Mouse (Mus musculus): Measurements from ENCODE around the gene Plxnb2. TPM values are rescaled to one million over a fixed set of nuclear protein-coding genes. Genes with fewer than 3 reads are reported as not detected.
A peak's percentile ranks its signal among the peaks of the same experiment; 100 is the strongest.

The Plxnb2 gene
- total and polyA plus RNA-seq, 3 experiments = 75.7 to 121 (median 93.5) TPM

- WGBS = under 1% methylated on average over 38 of the region's 38 CpGs
- peak; percentile 94 to 97 for DNase-seq
- intact Hi-C loops (cut with DNase I) = loop anchor here (1.0 to 2.0 kb wide), 4 partner anchors 15 to 68 kb away; partner anchors contain the start of genes Hdac10, Plxnb2 and Ppp6r2
- peaks cover 6% of the 10 kb centered on the region for H3K4me1 ChIP-seq (ENCODE audit: control insufficient read depth, insufficient read depth, low read length)
- no peaks in the 10 kb centered on the region for H3K79me2 ChIP-seq (replicated peaks; ENCODE audit: control insufficient read depth, insufficient read depth, low read length)
- H3K4me3 ChIP-seq = peak within 1 kb of the TSS; percentile 84
- peak; percentile 76; the same call in 1 of the 2 replicates for TF ChIP-seq EP300 (IDR thresholded peaks at IDR 0.05; ENCODE audit: insufficient read depth, low read depth, low read length)
- TF ChIP-seq CTCF (IDR thresholded peaks at IDR 0.05) = peak; percentile 99
- TF ChIP-seq POLR2A (IDR thresholded peaks at IDR 0.05; ENCODE audit: insufficient read depth, low read depth, low read length) = no peak; the same call in 1 of the 2 replicates
- no peaks in the 10 kb centered on the region for H3K36me3 ChIP-seq (ENCODE audit: control insufficient read depth, insufficient read depth, low read length)
- no peaks in the 10 kb centered on the region for H3K27me3 ChIP-seq (ENCODE audit: control insufficient read depth, insufficient read depth, low read length)
- peak within 1 kb of the TSS; percentile 100 for H3K27ac ChIP-seq
- peak within 1 kb of the TSS; percentile 98 for H3K9ac ChIP-seq (ENCODE audit: low read depth, low read length)
These were observed 15.7 kb upstream of the Plxnb2 start, which contains the start of gene Dennd6b for GRCm38 (mm10) chr15:89196313-89196706. TSS of gene Dennd6b (minus strand) at chr15:89196496.

GRCm38 (mm10) chr15:89195690-89196312 lies 15.2 kb upstream of the Plxnb2 start:
- Histone ChIP-seq H3K9ac (ENCODE audit: low read depth, low read length) (peak overlapping the region; percentile 98), H3K36me3 (ENCODE audit: control insufficient read depth, insufficient read depth, low read length) (no peaks in the 10 kb centered on the region), H3K79me2 (replicated peaks; ENCODE audit: control insufficient read depth, insufficient read depth, low read length) (no peaks in the 10 kb centered on the region), H3K4me3 (peak overlapping the region; percentile 84), H3K27me3 (ENCODE audit: control insufficient read depth, insufficient read depth, low read length) (no peaks in the 10 kb centered on the region), H3K4me1 (ENCODE audit: control insufficient read depth, insufficient read depth, low read length) (peaks cover 6% of the 10 kb centered on the region), H3K27ac (peak overlapping the region; percentile 100)
- intact Hi-C loops (cut with DNase I) = loop anchor here (1.0 to 2.0 kb wide), 4 partner anchors 16 to 67 kb away; partner anchors contain the start of genes Hdac10, Plxnb2 and Ppp6r2
- WGBS = under 1% methylated on average over 25 of the region's 25 CpGs
- DNase-seq = peak; percentile 93 to 94
- TF ChIP-seq CTCF (IDR thresholded peaks at IDR 0.05) = no peak
- peak; percentile 95 for TF ChIP-seq POLR2A (IDR thresholded peaks at IDR 0.05; ENCODE audit: insufficient read depth, low read depth, low read length)
- no peak for TF ChIP-seq EP300 (IDR thresholded peaks at IDR 0.05; ENCODE audit: insufficient read depth, low read depth, low read length)

- peak overlapping the region; percentile 84 for H3K4me3 ChIP-seq
- peaks cover 6% of the 10 kb centered on the region for H3K4me1 ChIP-seq (ENCODE audit: control insufficient read depth, insufficient read depth, low read length)
- no peaks in the 10 kb centered on the region for H3K79me2 ChIP-seq (replicated peaks; ENCODE audit: control insufficient read depth, insufficient read depth, low read length)
- WGBS = 60% methylated on average over 6 of the region's 6 CpGs
- DNase-seq = no peak
- intact Hi-C loops (cut with DNase I) = no loop called here
- H3K9ac ChIP-seq (ENCODE audit: low read depth, low read length) = no peak overlapping the region
- no peak for TF ChIP-seq POLR2A (IDR thresholded peaks at IDR 0.05; ENCODE audit: insufficient read depth, low read depth, low read length)
- TF ChIP-seq EP300 (IDR thresholded peaks at IDR 0.05; ENCODE audit: insufficient read depth, low read depth, low read length) = no peak
- no peak for TF ChIP-seq CTCF (IDR thresholded peaks at IDR 0.05)
- no peaks in the 10 kb centered on the region for H3K36me3 ChIP-seq (ENCODE audit: control insufficient read depth, insufficient read depth, low read length)
- H3K27ac ChIP-seq = peak overlapping the region; percentile 100
- no peaks in the 10 kb centered on the region for H3K27me3 ChIP-seq (ENCODE audit: control insufficient read depth, insufficient read depth, low read length)
These were observed 14.7 kb upstream of the Plxnb2 start for GRCm38 (mm10) chr15:89195261-89195681.

GRCm38 (mm10) chr15:89184937-89185227 lies 4.3 kb upstream of the Plxnb2 start:
- DNase-seq = no peak
- WGBS = 71% methylated on average over 5 of the region's 5 CpGs

GRCm38 (mm10) chr15:89184141-89184936 lies 3.8 kb upstream of the Plxnb2 start:
- Histone ChIP-seq H3K4me3 (no peak overlapping the region), H3K9ac (ENCODE audit: low read depth, low read length) (no peak overlapping the region), H3K36me3 (ENCODE audit: control insufficient read depth, insufficient read depth, low read length) (no peaks in the 10 kb centered on the region), H3K27ac (no peak overlapping the region), H3K4me1 (ENCODE audit: control insufficient read depth, insufficient read depth, low read length) (peaks cover 7% of the 10 kb centered on the region), H3K79me2 (replicated peaks; ENCODE audit: control insufficient read depth, insufficient read depth, low read length) (no peaks in the 10 kb centered on the region), H3K27me3 (ENCODE audit: control insufficient read depth, insufficient read depth, low read length) (no peaks in the 10 kb centered on the region)
- intact Hi-C loops (cut with DNase I) = no loop called here
- 80% methylated on average over 5 of the region's 5 CpGs for WGBS
- DNase-seq = no peak
- TF ChIP-seq CTCF (IDR thresholded peaks at IDR 0.05) (no peak), EP300 (IDR thresholded peaks at IDR 0.05; ENCODE audit: insufficient read depth, low read depth, low read length) (no peak), POLR2A (IDR thresholded peaks at IDR 0.05; ENCODE audit: insufficient read depth, low read depth, low read length) (no peak)

More at GRCm38 (mm10) chr15:89184937-89185227, 4.3 kb upstream of the Plxnb2 start:
- no peak overlapping the region for H3K9ac ChIP-seq (ENCODE audit: low read depth, low read length)
- intact Hi-C loops (cut with DNase I) = no loop called here
- no peaks in the 10 kb centered on the region for H3K27me3 ChIP-seq (ENCODE audit: control insufficient read depth, insufficient read depth, low read length)
- H3K4me3 ChIP-seq = no peak overlapping the region
- no peak overlapping the region for H3K27ac ChIP-seq
- no peaks in the 10 kb centered on the region for H3K79me2 ChIP-seq (replicated peaks; ENCODE audit: control insufficient read depth, insufficient read depth, low read length)
- TF ChIP-seq EP300 (IDR thresholded peaks at IDR 0.05; ENCODE audit: insufficient read depth, low read depth, low read length) (no peak), POLR2A (IDR thresholded peaks at IDR 0.05; ENCODE audit: insufficient read depth, low read depth, low read length) (no peak), CTCF (IDR thresholded peaks at IDR 0.05) (no peak)
- no peaks in the 10 kb centered on the region for H3K36me3 ChIP-seq (ENCODE audit: control insufficient read depth, insufficient read depth, low read length)
- peaks cover 7% of the 10 kb centered on the region for H3K4me1 ChIP-seq (ENCODE audit: control insufficient read depth, insufficient read depth, low read length)

Data from heart, adult 2 months (tissue).